Mouse (Mus musculus) lung, embryonic 14.5 days (tissue): ENCODE measurements around the gene Dbx1. TPM values are rescaled to one million over a fixed set of nuclear protein-coding genes. Genes with fewer than 3 reads are reported as not detected.
A peak's percentile ranks its signal among the peaks of the same experiment; 100 is the strongest.

Source experiments
- ATAC-seq: fragments of 200-750 bp; cut with Nextera tagmentation; 2 replicates; pipeline ENCODE4 v1.8.0; 2017; ENCODE audit warnings: mild to moderate bottlenecking, moderate TSS enrichment, moderate library complexity; ENCODE audit not compliant: insufficient read depth
- DNase-seq: peaks from one replicate; pipeline ENCODE4 v3.0.0-alpha.2; 2015
- H3K27ac ChIP-seq: fragments of 300-500 bp; sonication (generic); 2 replicates; pipeline ENCODE4 v1.5.1; 2014; ENCODE audit warnings: low read depth, mild to moderate bottlenecking, moderate library complexity
- H3K27me3 ChIP-seq: fragments of 300-500 bp; sonication (generic); 2 replicates; pipeline ENCODE4 v1.6.1; 2014; ENCODE audit warnings: low read length, control low read depth; ENCODE audit not compliant: insufficient read depth
- H3K36me3 ChIP-seq: fragments of 300-500 bp; sonication (generic); 2 replicates; pipeline ENCODE4 v1.6.1; 2014; ENCODE audit warnings: control low read depth; ENCODE audit not compliant: insufficient read depth
- H3K4me1 ChIP-seq: fragments of 300-500 bp; sonication (generic); 2 replicates; pipeline ENCODE4 v1.6.1; 2014; ENCODE audit warnings: antibody characterized with exemption, control low read depth; ENCODE audit not compliant: insufficient read depth
- H3K4me2 ChIP-seq: fragments of 300-500 bp; sonication (generic); 2 replicates; pipeline ENCODE4 v1.6.1; 2014; ENCODE audit warnings: mild to moderate bottlenecking
- H3K4me3 ChIP-seq: fragments of 300-500 bp; sonication (generic); 2 replicates; pipeline ENCODE4 v1.5.1; 2014; ENCODE audit warnings: low read depth, low read length
- H3K9ac ChIP-seq: fragments of 300-500 bp; sonication (generic); 2 replicates; pipeline ENCODE4 v1.6.1; 2014
- H3K9me3 ChIP-seq: fragments of 300-500 bp; sonication (generic); 2 replicates; pipeline ENCODE4 v1.6.1; 2016; ENCODE audit warnings: low read depth, low read length, control low read depth
- CTCF ChIP-seq: IDR thresholded peaks from 2 replicates; pipeline ENCODE4 v1.5.1; 2016; ENCODE audit warnings: antibody characterized with exemption, low read depth
- WGBS: fragments of 180-500 bp; shearing (Covaris S2); extraction: QIAGEN DNeasy Blood & Tissue Kit; methylation state at CpG from one replicate; pipeline ENCODE4 v1.1.7; 2014; 5-methylcytosine and 5-hydroxymethylcytosine counted together
- polyA plus RNA-seq: library from polyadenylated mRNA; unstranded; fragments of >200 nt; fragmentation: Nextera tagmentation; extraction: Ambion mirVana; gene quantifications from 2 replicates; pipeline ENCODE4 v1.2.1, GENCODE M21; 2014

The Dbx1 gene
- polyA plus RNA-seq, 1 experiment from 2014 or later, result not detected

DNA sequence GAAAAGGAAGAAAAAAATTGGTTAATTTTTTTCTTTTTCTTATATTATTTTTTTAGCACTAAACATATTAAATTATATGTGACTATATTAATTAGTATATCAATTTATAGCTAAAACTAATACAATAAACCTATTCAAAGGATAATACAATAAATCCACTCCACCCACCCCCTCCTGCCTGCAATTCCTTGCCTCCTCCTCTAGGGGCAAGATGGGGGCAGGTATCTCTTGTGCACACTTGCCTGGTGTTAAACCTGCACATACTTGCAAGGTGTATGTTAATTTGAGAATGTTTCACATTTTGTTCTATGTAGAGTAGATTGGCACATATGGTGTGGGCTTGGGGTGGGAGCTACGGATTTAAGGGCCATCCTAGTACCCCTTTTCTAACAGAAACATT lies 16.5 kb downstream of the Dbx1 start:
- no peaks in the 10 kb centered on the region for H3K36me3 ChIP-seq
- DNase-seq, result no peak
- no peak overlapping the region for H3K9ac ChIP-seq
- ATAC-seq, result no peak
- H3K4me2 ChIP-seq, result no peak overlapping the region
- H3K4me3 ChIP-seq, result no peak overlapping the region
- peak; percentile 37 for TF ChIP-seq CTCF
- no peaks in the 10 kb centered on the region for H3K27me3 ChIP-seq
- H3K4me1 ChIP-seq, result no peaks in the 10 kb centered on the region
- H3K27ac ChIP-seq, result no peak overlapping the region
- 68% methylated on average over 1 of the region's 1 CpGs for WGBS
- H3K9me3 ChIP-seq, result no peaks in the 10 kb centered on the region

DNA sequence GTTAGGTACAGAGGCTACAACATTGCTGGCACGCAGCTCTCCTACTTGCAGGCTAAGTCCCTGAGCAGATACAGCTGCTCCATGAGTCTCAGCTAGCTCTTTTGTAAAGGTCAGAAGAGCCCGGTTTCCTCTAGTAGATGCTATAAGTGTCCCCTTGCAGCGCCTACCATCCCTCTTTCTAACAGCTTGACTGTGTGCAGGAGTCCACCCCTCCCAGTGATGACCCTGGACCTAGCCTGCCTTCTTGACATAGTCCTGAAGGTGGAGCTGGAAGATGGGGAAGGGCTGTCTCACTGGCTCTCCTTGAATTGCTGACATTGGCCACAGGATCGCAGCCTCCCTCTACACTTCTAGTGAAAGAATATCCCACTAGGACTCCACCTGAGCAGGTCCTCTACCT lies 19.6 kb downstream of the Dbx1 start:
- H3K36me3 ChIP-seq, result no peaks in the 10 kb centered on the region
- ATAC-seq (no peak), DNase-seq (no peak)
- no peaks in the 10 kb centered on the region for H3K4me1 ChIP-seq
- H3K9me3 ChIP-seq, result no peaks in the 10 kb centered on the region
- no peak overlapping the region for H3K9ac ChIP-seq
- WGBS, result 73% methylated on average over 4 of the region's 4 CpGs
- no peak overlapping the region for H3K4me2 ChIP-seq
- H3K27ac ChIP-seq, result no peak overlapping the region
- no peak overlapping the region for H3K4me3 ChIP-seq
- TF ChIP-seq CTCF, result no peak
- no peaks in the 10 kb centered on the region for H3K27me3 ChIP-seq

DNA sequence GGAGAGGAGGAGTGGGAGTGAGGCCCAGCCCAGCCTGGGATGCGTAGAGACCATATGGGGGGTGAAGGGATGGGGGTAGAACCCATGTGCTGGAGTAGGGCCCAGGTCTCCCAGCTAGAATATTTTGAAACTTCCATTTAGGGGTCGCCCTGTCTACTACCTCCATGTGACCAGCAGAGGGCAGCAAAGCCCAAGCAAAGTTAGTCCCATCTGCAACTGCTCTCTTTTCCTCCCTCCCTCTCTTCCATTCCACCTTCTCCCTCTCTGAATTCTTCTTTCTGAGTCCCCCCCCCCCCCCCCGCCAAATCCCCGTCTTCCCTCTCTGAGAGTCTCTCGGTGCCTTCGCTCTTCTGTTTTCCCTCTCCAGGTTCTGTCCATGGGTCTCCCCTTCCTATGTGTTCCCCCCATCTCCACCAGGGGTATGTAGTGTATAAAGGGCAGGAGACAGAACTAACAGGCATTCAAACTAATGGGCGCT lies 20.4 kb downstream of the Dbx1 start:
- Histone ChIP-seq H3K4me2 (0 out of 2 replicates have a peak overlapping the region, but pooled peaks have one; percentile 20), H3K36me3 (no peaks in the 10 kb centered on the region), H3K9me3 (no peaks in the 10 kb centered on the region), H3K27ac (no peak overlapping the region), H3K4me1 (no peaks in the 10 kb centered on the region), H3K4me3 (no peak overlapping the region), H3K27me3 (no peaks in the 10 kb centered on the region), H3K9ac (no peak overlapping the region)
- peak; percentile 79 for ATAC-seq
- DNase-seq, result peak; percentile 89
- WGBS, result 10% methylated on average over 6 of the region's 7 CpGs
- peak; percentile 83 for TF ChIP-seq CTCF

DNA sequence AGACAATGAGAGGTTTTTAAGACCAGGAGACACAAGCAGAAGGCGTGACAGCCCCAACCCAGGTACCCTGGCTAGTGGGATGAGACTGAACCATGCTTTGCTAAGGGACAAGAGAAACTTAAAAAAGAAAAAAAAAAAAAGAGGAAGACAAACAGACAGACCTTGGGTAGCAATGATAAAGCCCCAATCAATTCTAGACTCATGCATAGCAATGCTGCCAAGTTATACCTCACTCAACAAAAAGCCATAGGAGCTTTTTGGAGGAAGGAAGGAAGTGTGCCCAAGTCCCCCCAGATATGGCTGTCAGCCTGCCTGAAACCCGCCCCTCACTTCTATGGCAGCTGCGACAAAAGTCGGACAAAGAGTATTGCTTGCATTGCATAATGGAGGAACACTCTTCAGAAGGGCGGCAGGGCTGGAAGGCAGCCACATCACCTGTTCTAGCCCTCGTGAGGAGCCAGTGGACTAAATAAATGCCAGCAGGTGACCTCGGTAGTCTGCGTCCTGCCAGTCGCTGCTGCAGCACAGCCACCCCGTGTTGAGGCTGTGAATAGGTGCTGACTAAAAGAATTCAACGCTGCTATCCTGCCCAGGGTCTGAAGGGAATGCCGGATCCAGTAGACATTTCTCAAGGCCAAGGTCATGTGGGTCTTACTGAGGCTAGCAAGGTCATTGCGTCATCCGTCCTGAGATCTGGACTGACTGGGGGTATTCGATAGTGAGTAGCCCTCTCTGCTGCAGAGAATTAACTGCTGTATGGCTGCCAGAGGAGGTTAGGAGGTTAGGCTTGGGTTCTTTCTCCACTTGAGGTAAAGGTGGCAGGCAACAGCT lies 31.5 kb downstream of the Dbx1 start:
- no peaks in the 10 kb centered on the region for H3K4me1 ChIP-seq
- no peak overlapping the region for H3K9ac ChIP-seq
- 86% methylated on average over 15 of the region's 15 CpGs for WGBS
- no peak overlapping the region for H3K27ac ChIP-seq
- no peak for DNase-seq
- H3K4me3 ChIP-seq, result no peak overlapping the region
- no peaks in the 10 kb centered on the region for H3K9me3 ChIP-seq
- TF ChIP-seq CTCF, result no peak
- peaks cover 30% of the 10 kb centered on the region; the same call in 1 of the 2 replicates for H3K36me3 ChIP-seq
- no peak for ATAC-seq
- H3K27me3 ChIP-seq, result no peaks in the 10 kb centered on the region
- H3K4me2 ChIP-seq, result no peak overlapping the region

DNA sequence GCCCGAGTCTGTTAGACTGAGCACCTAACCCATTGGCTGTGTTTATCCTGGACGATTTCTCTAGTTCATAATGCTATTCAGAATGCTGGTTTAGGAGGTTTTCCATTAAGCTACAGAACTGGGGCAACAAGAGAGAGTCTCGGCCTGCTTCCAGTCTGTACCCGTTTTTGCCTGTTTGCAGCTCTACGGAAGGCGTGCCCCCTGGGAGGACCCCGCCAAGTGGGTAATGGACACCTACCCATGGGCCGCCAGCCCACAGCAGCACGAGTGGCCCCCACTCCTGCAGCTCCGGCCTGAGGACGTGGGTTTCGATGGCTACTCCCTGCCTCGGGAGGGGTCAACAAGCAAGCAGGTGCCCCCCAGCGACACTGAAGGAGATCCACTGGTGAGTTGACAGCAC lies 32.4 kb downstream of the Dbx1 start:
- Histone ChIP-seq H3K4me1 (no peaks in the 10 kb centered on the region), H3K36me3 (peaks cover 36% of the 10 kb centered on the region; the same call in 1 of the 2 replicates)
- WGBS, result 86% methylated on average over 14 of the region's 14 CpGs

DNA sequence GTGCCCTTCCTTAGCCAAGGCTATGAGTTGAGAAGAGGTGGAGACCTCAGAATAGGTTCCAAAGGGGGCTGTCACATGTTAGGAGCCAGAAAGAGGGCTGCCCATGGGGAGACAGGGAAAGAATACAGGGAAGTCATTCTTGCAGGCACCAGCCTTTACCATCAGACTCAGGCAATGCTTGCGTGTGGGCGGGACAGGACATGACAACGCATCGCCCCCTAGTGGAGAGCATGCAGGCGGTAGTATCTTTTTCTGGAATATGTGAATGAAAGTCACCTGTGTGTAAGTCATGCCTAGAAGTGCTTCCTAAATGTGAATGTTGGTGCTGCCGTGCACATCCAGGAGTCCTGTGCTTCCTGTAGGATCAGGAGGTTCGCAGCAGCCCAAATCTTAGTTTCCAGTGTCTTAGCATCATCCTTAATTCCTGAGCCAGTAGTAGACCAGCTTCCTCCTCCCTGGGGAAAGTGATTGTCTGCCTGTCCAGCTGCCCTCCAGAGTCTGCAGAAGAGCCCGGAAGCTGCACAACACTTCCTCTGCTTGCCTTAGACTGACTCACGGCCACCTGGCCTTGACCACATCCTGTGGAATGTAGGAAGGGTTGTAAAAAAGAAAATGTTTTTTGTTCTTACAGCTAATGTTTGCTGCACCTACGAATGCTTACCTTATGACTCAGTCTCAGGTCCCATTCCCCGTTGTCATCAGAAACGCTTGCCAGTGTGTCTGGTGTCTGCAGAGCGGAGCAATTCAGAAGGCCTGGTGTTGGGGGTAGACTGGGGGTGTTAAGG lies 35.3 kb downstream of the Dbx1 start:
- H3K4me2 ChIP-seq, result no peak overlapping the region
- no peaks in the 10 kb centered on the region for H3K4me1 ChIP-seq
- 44% methylated on average over 13 of the region's 13 CpGs for WGBS
- H3K27ac ChIP-seq, result no peak overlapping the region
- H3K9me3 ChIP-seq, result no peaks in the 10 kb centered on the region
- H3K27me3 ChIP-seq, result no peaks in the 10 kb centered on the region
- peak; percentile 92 for TF ChIP-seq CTCF
- peaks cover 55% of the 10 kb centered on the region for H3K36me3 ChIP-seq
- ATAC-seq (peak; percentile 67; the same call in 1 of the 2 replicates), DNase-seq (peak; percentile 87)
- H3K4me3 ChIP-seq, result no peak overlapping the region
- H3K9ac ChIP-seq, result no peak overlapping the region

More for the DNA sequence above, 32.4 kb downstream of the Dbx1 start:
- no peaks in the 10 kb centered on the region for H3K9me3 ChIP-seq
- no peak overlapping the region for H3K27ac ChIP-seq
- no peak overlapping the region for H3K9ac ChIP-seq
- TF ChIP-seq CTCF, result no peak
- H3K27me3 ChIP-seq, result no peaks in the 10 kb centered on the region
- no peak overlapping the region for H3K4me3 ChIP-seq
- ATAC-seq, result no peak
- no peak for DNase-seq
- H3K4me2 ChIP-seq, result no peak overlapping the region

DNA sequence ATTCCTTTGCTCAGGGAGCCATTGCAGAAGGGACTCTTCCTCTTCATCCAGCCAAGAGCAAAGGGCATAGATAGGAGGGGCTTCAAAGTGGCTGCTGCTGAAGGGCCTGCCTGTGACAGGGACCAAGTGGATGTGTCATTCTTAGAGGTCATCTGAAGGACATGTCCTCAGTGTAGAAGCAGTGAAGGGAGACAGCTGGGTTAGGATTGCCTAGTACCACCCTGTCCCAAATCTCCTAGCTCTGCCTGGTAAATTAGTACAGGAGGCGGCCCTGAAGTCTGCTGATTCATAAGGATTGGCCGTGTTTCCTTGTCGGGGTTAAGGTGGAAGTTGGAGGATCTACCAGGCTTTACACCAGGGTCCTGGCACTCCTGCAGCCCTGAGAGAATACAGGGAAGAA lies 36.7 kb downstream of the Dbx1 start:
- no peak for TF ChIP-seq CTCF
- Histone ChIP-seq H3K9me3 (no peaks in the 10 kb centered on the region), H3K4me2 (no peak overlapping the region), H3K9ac (no peak overlapping the region), H3K4me1 (no peaks in the 10 kb centered on the region), H3K27me3 (no peaks in the 10 kb centered on the region), H3K36me3 (peaks cover 64% of the 10 kb centered on the region), H3K4me3 (no peak overlapping the region), H3K27ac (no peak overlapping the region)
- WGBS, result 67% methylated on average over 3 of the region's 3 CpGs
- ATAC-seq, result 0 out of 2 replicates have a peak, but pooled peaks have one; percentile 35
- DNase-seq, result no peak
